ENCODE assay signal across 27 mouse cellular contexts in the genomic region with DNA sequence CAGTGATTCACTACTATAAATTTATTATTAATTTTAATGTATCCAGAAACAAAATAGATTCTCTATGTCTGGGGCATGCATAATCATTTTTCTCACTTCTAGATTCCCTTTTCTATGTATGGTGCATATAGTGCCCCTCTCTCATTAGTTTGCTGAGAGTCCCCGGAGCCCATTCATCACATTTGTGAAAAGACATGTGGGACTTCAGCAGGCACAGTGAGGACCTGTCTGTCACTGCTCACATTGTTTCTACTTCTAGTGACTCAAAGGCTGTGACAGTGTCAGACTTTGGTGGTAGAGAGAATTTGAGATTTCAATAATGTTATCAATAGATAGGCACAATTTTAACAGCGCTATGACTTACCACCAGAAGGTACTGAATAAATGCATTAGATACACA.
"Had no signal": no experiment of that assay in that cellular context is flagged by ENCODE, and none has a peak within 500 bp of the region (broad histone marks: within the 10 kb centered on the region; RNA-seq: fewer than 3 reads in every experiment).

No protein-coding gene starts in this region.

- H3K36me3 ChIP-seq: heart, embryonic 13.5 days; heart, embryonic 15.5 days; hindbrain, embryonic 12.5 days; kidney, embryonic 15.5 days; limb, embryonic 13.5 days; limb, embryonic 15.5 days; liver, embryonic 12.5 days had no signal

- H3K4me2 ChIP-seq: heart, embryonic 11.5 days; heart, embryonic 13.5 days; heart, embryonic 15.5 days; hindbrain, embryonic 12.5 days; hindbrain, embryonic 14.5 days; kidney, embryonic 15.5 days; limb, embryonic 13.5 days; limb, embryonic 15.5 days; liver, embryonic 12.5 days had no signal

- H3K4me1 ChIP-seq: heart, embryonic 13.5 days; heart, embryonic 15.5 days; hindbrain, embryonic 12.5 days; kidney, embryonic 15.5 days; limb, embryonic 13.5 days; limb, embryonic 15.5 days; liver, embryonic 12.5 days had no signal

- DNase-seq: gastrocnemius, postnatal 14 days; gastrocnemius, postnatal 36 days; heart, adult 11 months; heart, adult 2 months; heart, postnatal 14 days; heart, postnatal 36 days; kidney, adult 11 months; kidney, adult 2 months; kidney, adult 9 months; kidney, postnatal 14 days; kidney, postnatal 36 days; layer of hippocampus, adult 9-11 months; layer of hippocampus, postnatal 36 days; left cerebral cortex, postnatal 4 days had no signal

- H3K27ac ChIP-seq: heart, adult 2 months; heart, embryonic 13.5 days; heart, embryonic 15.5 days; hindbrain, embryonic 12.5 days; hindbrain, embryonic 14.5 days; kidney, embryonic 15.5 days; kidney, postnatal 0 days; limb, embryonic 13.5 days; limb, embryonic 15.5 days; liver, embryonic 12.5 days; liver, embryonic 14.5 days had no signal

- H3K27me3 ChIP-seq: heart, embryonic 13.5 days; heart, embryonic 15.5 days; hindbrain, embryonic 12.5 days; kidney, embryonic 15.5 days; limb, embryonic 13.5 days; limb, embryonic 15.5 days; liver, embryonic 12.5 days had no signal

- H3K9ac ChIP-seq: heart, embryonic 13.5 days; heart, embryonic 15.5 days; hindbrain, embryonic 12.5 days; hindbrain, embryonic 14.5 days; kidney, embryonic 15.5 days; limb, embryonic 13.5 days; limb, embryonic 15.5 days; liver, embryonic 12.5 days; liver, embryonic 14.5 days had no signal

- H3K9me3 ChIP-seq: heart, embryonic 13.5 days; heart, embryonic 15.5 days; hindbrain, embryonic 12.5 days; kidney, embryonic 15.5 days; limb, embryonic 15.5 days; liver, embryonic 12.5 days had no signal

- ATAC-seq: hindbrain, embryonic 16.5 days; intestine, embryonic 16.5 days; liver, embryonic 12.5 days had no signal

- H3K4me3 ChIP-seq: heart, adult 2 months; heart, embryonic 13.5 days; heart, embryonic 15.5 days; hindbrain, embryonic 12.5 days; kidney, embryonic 15.5 days; limb, embryonic 13.5 days; limb, embryonic 15.5 days; liver, embryonic 12.5 days had no signal
